Mouse (Mus musculus) lung, embryonic 16.5 days (tissue): ENCODE measurements around the gene Atg14. TPM values are rescaled to one million over a fixed set of nuclear protein-coding genes. Genes with fewer than 3 reads are reported as not detected.

ENCODE experiments used
- ATAC-seq: fragments of 200-750 bp; cut with Nextera tagmentation; 2 replicates; pipeline ENCODE4 v1.8.0; 2017; ENCODE audit warnings: low read depth, mild to moderate bottlenecking, moderate library complexity
- H3K27ac ChIP-seq: fragments of 300-500 bp; sonication (generic); 2 replicates; pipeline ENCODE4 v1.5.1; 2014; ENCODE audit warnings: mild to moderate bottlenecking, control low read depth, low read length
- H3K27me3 ChIP-seq: fragments of 300-500 bp; sonication (generic); 2 replicates; pipeline ENCODE4 v1.6.1; 2014; ENCODE audit warnings: low read depth, low read length, mixed read lengths; ENCODE audit not compliant: control insufficient read depth, insufficient read depth
- H3K36me3 ChIP-seq: fragments of 300-500 bp; sonication (generic); 2 replicates; pipeline ENCODE4 v1.6.1; 2014; ENCODE audit warnings: low read length; ENCODE audit not compliant: control insufficient read depth, insufficient read depth
- H3K4me1 ChIP-seq: fragments of 300-500 bp; sonication (generic); replicated peaks from 2 replicates; pipeline ENCODE4 v1.6.1; 2014; ENCODE audit warnings: low read length, mixed read lengths; ENCODE audit not compliant: control insufficient read depth, insufficient read depth
- H3K4me2 ChIP-seq: fragments of 300-500 bp; sonication (generic); 2 replicates; pipeline ENCODE4 v1.6.1; 2014; ENCODE audit warnings: low read depth, low read length, control low read depth
- H3K4me3 ChIP-seq: fragments of 300-500 bp; sonication (generic); 2 replicates; pipeline ENCODE4 v1.5.1; 2014; ENCODE audit warnings: mild to moderate bottlenecking, low read length, control low read depth
- H3K9ac ChIP-seq: fragments of 300-500 bp; sonication (generic); 2 replicates; pipeline ENCODE4 v1.6.1; 2014; ENCODE audit warnings: low read length, control low read depth
- H3K9me3 ChIP-seq: fragments of 300-500 bp; sonication (generic); 2 replicates; pipeline ENCODE4 v1.6.1; 2016; ENCODE audit warnings: low read length; ENCODE audit not compliant: control insufficient read depth
- WGBS: fragments of 180-500 bp; shearing (Covaris S2); extraction: QIAGEN DNeasy Blood & Tissue Kit; methylation state at CpG from one replicate; pipeline ENCODE4 v1.1.7; 2014; 5-methylcytosine and 5-hydroxymethylcytosine counted together
- polyA plus RNA-seq: library from polyadenylated mRNA; unstranded; fragments of >200 nt; fragmentation: Nextera tagmentation; extraction: Ambion mirVana; gene quantifications from 2 replicates; pipeline ENCODE4 v1.2.1, GENCODE M21; 2015

The Atg14 gene
- polyA plus RNA-seq, 1 experiment from 2014 or later = 15.4 TPM

GRCm38 (mm10) chr14:47521609-47522008 lies 48.8 kb downstream of the Atg14 start:
- H3K36me3 ChIP-seq = no peaks in the 10 kb centered on the region
- H3K9ac ChIP-seq = no peak overlapping the region
- WGBS = 81% methylated on average over 1 of the region's 1 CpGs
- H3K27me3 ChIP-seq = no peaks in the 10 kb centered on the region
- H3K4me3 ChIP-seq = no peak overlapping the region
- no peaks in the 10 kb centered on the region for H3K4me1 ChIP-seq
- H3K27ac ChIP-seq = no peak overlapping the region
- ATAC-seq = no peak
- H3K9me3 ChIP-seq = no peaks in the 10 kb centered on the region
- no peak overlapping the region for H3K4me2 ChIP-seq

- no peaks in the 10 kb centered on the region for H3K9me3 ChIP-seq
- no peak overlapping the region for H3K4me3 ChIP-seq
- H3K9ac ChIP-seq = no peak overlapping the region
- no peak for ATAC-seq
- H3K27me3 ChIP-seq = no peaks in the 10 kb centered on the region
- no peak overlapping the region for H3K27ac ChIP-seq
- 79% methylated on average over 13 of the region's 13 CpGs for WGBS
- no peaks in the 10 kb centered on the region for H3K4me1 ChIP-seq
- H3K36me3 ChIP-seq = no peaks in the 10 kb centered on the region
- no peak overlapping the region for H3K4me2 ChIP-seq
These were observed 49.5 kb downstream of the Atg14 start for GRCm38 (mm10) chr14:47520751-47521449.

GRCm38 (mm10) chr14:47518619-47519018 lies 51.8 kb downstream of the Atg14 start:
- WGBS = 69% methylated on average over 6 of the region's 6 CpGs
- no peak for ATAC-seq

GRCm38 (mm10) chr14:47516755-47517154 lies 53.7 kb downstream of the Atg14 start:
- Histone ChIP-seq H3K36me3 (no peaks in the 10 kb centered on the region), H3K4me3 (no peak overlapping the region), H3K4me1 (peaks cover 10% of the 10 kb centered on the region), H3K27ac (no peak overlapping the region), H3K9ac (no peak overlapping the region), H3K9me3 (no peaks in the 10 kb centered on the region), H3K27me3 (no peaks in the 10 kb centered on the region), H3K4me2 (no peak overlapping the region)
- no peak for ATAC-seq
- WGBS = 65% methylated on average over 6 of the region's 6 CpGs

More at GRCm38 (mm10) chr14:47518619-47519018, 51.8 kb downstream of the Atg14 start:
- no peak overlapping the region for H3K4me2 ChIP-seq
- no peaks in the 10 kb centered on the region for H3K27me3 ChIP-seq
- no peak overlapping the region for H3K4me3 ChIP-seq
- peaks cover 10% of the 10 kb centered on the region for H3K4me1 ChIP-seq
- H3K27ac ChIP-seq = no peak overlapping the region
- H3K9ac ChIP-seq = no peak overlapping the region
- no peaks in the 10 kb centered on the region for H3K9me3 ChIP-seq
- H3K36me3 ChIP-seq = no peaks in the 10 kb centered on the region

- Histone ChIP-seq H3K27ac (peak overlapping the region; percentile 55; the same call in 1 of the 2 replicates), H3K4me2 (no peak overlapping the region), H3K9me3 (no peaks in the 10 kb centered on the region), H3K4me1 (peaks cover 10% of the 10 kb centered on the region), H3K9ac (no peak overlapping the region), H3K36me3 (no peaks in the 10 kb centered on the region), H3K4me3 (no peak overlapping the region), H3K27me3 (no peaks in the 10 kb centered on the region)
- ATAC-seq = no peak
- 81% methylated on average over 8 of the region's 8 CpGs for WGBS
These were observed 54.8 kb downstream of the Atg14 start for GRCm38 (mm10) chr14:47515636-47516035.

DNA sequence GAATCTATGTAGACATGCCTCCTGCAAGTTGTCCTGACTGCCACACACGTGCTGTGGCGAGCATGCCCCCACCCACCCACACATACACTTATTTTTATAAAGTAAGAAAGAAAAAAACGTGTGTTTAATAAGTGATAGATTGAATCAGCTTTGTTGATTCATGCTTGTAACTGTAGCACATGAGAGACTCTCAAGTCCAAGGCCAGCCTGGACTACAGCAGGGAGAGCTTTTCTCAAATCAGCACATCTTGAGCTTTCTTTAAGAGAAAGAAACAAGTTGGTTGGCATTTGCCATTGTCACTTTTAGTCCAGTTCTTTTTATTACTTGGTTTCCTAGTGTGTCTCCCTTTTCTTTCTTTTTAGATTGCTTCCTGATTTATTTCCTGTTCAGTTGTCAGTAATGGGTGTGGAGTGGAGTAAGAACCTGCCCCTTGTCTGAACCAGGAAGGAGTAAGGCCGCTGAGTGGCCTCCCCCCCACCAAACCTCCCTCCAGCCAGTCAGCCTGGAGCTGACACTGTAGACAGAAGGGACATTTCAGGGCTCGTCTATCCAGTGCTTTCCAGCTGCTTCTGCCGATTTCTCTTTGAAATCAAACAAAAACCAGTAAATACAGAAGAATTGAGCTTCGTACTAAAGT lies 55.5 kb downstream of the Atg14 start:
- peak; percentile 86 for ATAC-seq
- H3K9ac ChIP-seq = 0 out of 2 replicates have a peak overlapping the region, but pooled peaks have one; percentile 38
- H3K4me3 ChIP-seq = no peak overlapping the region
- H3K27ac ChIP-seq = peak overlapping the region; percentile 55
- H3K4me1 ChIP-seq = peaks cover 10% of the 10 kb centered on the region
- WGBS = 29% methylated on average over 7 of the region's 7 CpGs
- H3K4me2 ChIP-seq = 0 out of 2 replicates have a peak overlapping the region, but pooled peaks have one; percentile 21
- H3K9me3 ChIP-seq = no peaks in the 10 kb centered on the region
- no peaks in the 10 kb centered on the region for H3K27me3 ChIP-seq
- H3K36me3 ChIP-seq = no peaks in the 10 kb centered on the region

DNA sequence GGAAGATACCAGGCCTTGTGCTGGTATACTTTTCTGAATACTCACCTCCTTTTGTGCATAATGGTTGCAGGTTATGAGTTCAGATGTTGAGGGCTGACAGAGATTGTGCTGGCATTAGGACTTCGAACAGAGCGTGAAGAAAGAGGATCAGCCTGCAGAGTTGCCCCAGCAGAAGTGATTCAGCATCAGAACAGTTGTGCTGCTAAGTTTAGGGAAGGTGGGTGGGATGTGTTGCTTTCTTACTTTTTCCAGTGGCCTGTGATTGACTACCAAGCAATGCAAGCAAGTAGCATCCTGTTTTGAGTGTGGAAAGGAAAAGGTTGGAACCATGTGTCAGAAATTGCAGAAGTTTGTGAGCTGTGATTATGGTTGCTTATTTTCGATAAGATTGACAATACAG lies 56.8 kb downstream of the Atg14 start:
- WGBS = 94% methylated on average over 3 of the region's 3 CpGs
- Histone ChIP-seq H3K27ac (no peak overlapping the region), H3K9me3 (no peaks in the 10 kb centered on the region), H3K9ac (no peak overlapping the region), H3K36me3 (no peaks in the 10 kb centered on the region), H3K27me3 (no peaks in the 10 kb centered on the region), H3K4me1 (peaks cover 10% of the 10 kb centered on the region), H3K4me3 (no peak overlapping the region), H3K4me2 (no peak overlapping the region)
- ATAC-seq = no peak

DNA sequence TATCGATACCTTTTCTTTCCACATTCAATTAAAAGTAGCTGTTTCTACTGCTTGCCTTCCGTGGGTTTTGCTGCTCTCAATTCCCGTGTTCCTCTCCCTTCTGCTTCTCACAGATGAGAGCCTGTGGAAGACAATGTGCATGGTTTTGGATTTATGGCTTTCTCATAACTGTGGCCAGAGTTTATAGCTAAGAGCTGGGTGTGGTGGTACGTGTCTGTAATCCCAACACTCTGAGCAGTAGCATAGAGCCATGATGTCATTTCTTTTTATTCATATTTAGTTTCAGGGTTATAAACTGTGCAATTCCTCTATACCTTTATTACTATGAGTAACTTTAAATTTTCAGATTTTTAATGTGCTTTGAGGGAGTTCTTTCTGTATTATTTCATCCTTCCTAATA lies 60.2 kb downstream of the Atg14 start:
- Histone ChIP-seq H3K27ac (no peak overlapping the region), H3K36me3 (no peaks in the 10 kb centered on the region), H3K4me1 (peaks cover 8% of the 10 kb centered on the region), H3K27me3 (no peaks in the 10 kb centered on the region), H3K9me3 (0 out of 2 replicates have a peak, but pooled peaks cover 3% of the 10 kb centered on the region), H3K9ac (no peak overlapping the region), H3K4me3 (no peak overlapping the region), H3K4me2 (no peak overlapping the region)
- 83% methylated on average over 4 of the region's 4 CpGs for WGBS
- no peak for ATAC-seq

GRCm38 (mm10) chr14:47508035-47508434 lies 62.4 kb downstream of the Atg14 start:
- Histone ChIP-seq H3K27ac (no peak overlapping the region), H3K4me2 (no peak overlapping the region), H3K4me1 (peaks cover 4% of the 10 kb centered on the region; the same call in 1 of the 2 replicates), H3K4me3 (no peak overlapping the region), H3K27me3 (no peaks in the 10 kb centered on the region), H3K36me3 (no peaks in the 10 kb centered on the region), H3K9me3 (0 out of 2 replicates have a peak, but pooled peaks cover 3% of the 10 kb centered on the region), H3K9ac (no peak overlapping the region)
- no peak for ATAC-seq
